Comparison of ENCODE assay signal across 8 mouse cellular contexts in genomic region chr16:94569229-94570176, GRCm38 (mm10). TPM values are rescaled to one million over a fixed set of nuclear protein-coding genes. Genes with fewer than 3 reads are reported as not detected.
DNase-seq lines count a peak whose midpoint lies in the region; ATAC-seq lines count a peak whose summit lies in the region.

Gene Dyrk1a, plus strand, starts transcription at chr16:94570010.

- H3K9ac ChIP-seq in hindbrain, embryonic 12.5 days = peak within 1 kb of the TSS; percentile 100

- H3K27me3 ChIP-seq in hindbrain, embryonic 12.5 days = no peaks in the 10 kb centered on the region

- H3K4me3 ChIP-seq in hindbrain, embryonic 12.5 days = peak within 1 kb of the TSS; percentile 98

- peak within 1 kb of the TSS; percentile 75 for H3K4me2 ChIP-seq in hindbrain, embryonic 12.5 days (replicated peaks)

- DNase-seq in NIH3T3 (ENCODE audit: low read depth) = peak; percentile 99
- peak; percentile 99 to 100 for DNase-seq in cerebellum, postnatal 10 days
- DNase-seq in frontal cortex, postnatal 10 days (ENCODE audit: low spot score in 2 of 2) = peak; percentile 98 to 99
- peak; percentile 96 to 98 for DNase-seq in layer of hippocampus, postnatal 14 days (ENCODE audit: low spot score in 2 of 2)
- DNase-seq in lung, postnatal 14 days = peak; percentile 99
- peak; percentile 99 for DNase-seq in retina, adult 2 months (ENCODE audit: low read depth, low spot score)
- DNase-seq in thymus, postnatal 36 days = peak; percentile 99

- no peaks in the 10 kb centered on the region for H3K36me3 ChIP-seq in hindbrain, embryonic 12.5 days

- peak; percentile 96 for ATAC-seq in hindbrain, embryonic 12.5 days (ENCODE audit: low FRiP score)

- H3K27ac ChIP-seq in hindbrain, embryonic 12.5 days = peak within 1 kb of the TSS; percentile 100

- WGBS in hindbrain, embryonic 12.5 days = under 1% methylated on average over 83 of the region's 133 CpGs

- no peaks in the 10 kb centered on the region for H3K9me3 ChIP-seq in hindbrain, embryonic 12.5 days (replicated peaks)

- peaks cover 25% of the 10 kb centered on the region for H3K4me1 ChIP-seq in hindbrain, embryonic 12.5 days

RNA-seq across cellular contexts. Expression of gene Dyrk1a, which starts in this region (rescaled TPM):
- polyA plus RNA-seq in hindbrain, embryonic 12.5 days (2016; fragmentation: Nextera tagmentation; extraction: Ambion mirVana) = 9.3 and 9.9 TPM in 2 replicates
- total RNA-seq in layer of hippocampus, postnatal 14 days (2021) = 10 to 100 TPM; 83.0 to 84.1 TPM

Comparison
In these comparisons a context has a peak if more than half of its experiments do, and no peak if none do; other contexts are left out.
1. Peak in every context shown above with its lines: DNase-seq, ATAC-seq, H3K4me3 ChIP-seq and H3K27ac ChIP-seq.